Mouse (Mus musculus): ENCODE measurements around the gene Sertad2. TPM values are rescaled to one million over a fixed set of nuclear protein-coding genes. Genes with fewer than 3 reads are reported as not detected.

Gene Sertad2
- polyA plus RNA-seq, 1 experiment from 2014 or later: 29.9 TPM

DNA sequence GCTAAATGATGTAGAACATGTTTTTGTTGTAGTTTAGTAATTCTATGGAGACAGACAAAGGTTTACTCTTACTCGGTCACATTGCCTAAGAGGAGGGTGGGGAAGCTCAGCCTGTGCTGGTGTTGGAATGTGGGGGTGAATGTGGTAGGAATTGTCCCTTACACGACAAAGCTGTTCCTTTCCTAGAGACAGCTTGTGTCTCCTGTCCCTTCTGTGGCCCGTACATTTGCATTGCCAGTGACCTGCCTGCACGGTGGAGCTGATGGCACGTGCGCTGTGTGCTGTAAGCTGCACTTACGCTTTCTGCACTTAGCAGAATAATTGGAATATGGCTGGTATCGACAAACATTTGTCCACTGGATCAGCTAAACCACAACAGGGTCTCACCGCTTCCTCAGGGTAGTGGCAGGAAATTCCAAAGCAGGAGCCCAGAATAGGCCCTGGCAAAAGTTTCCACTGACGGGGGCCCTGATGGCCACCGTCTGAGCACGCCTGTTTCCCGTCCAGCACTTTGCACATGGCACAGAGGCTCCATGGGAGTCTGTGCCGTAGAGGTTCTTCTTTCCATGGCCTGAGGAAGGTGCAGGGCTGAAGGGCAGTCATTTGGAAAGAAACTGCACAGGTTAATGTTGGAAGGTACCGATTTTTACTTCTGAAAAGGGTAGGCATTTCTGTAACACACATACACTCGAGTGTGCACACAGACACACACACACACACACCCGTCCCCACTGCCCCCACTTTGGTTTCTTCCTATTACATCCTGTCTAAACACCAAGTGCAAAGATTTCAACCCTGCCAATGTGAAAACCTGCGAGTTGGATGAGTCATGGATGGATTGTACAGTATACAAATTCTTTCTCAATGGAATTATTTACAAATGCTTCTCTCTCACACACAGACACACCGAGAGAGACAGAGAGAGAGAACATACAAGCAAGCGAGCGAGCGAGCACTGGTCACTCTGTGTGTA lies 51.5 kb downstream of the Sertad2 start:
- H3K4me2 ChIP-seq (replicated peaks; ENCODE audit: low read depth): no peak overlapping the region

DNA sequence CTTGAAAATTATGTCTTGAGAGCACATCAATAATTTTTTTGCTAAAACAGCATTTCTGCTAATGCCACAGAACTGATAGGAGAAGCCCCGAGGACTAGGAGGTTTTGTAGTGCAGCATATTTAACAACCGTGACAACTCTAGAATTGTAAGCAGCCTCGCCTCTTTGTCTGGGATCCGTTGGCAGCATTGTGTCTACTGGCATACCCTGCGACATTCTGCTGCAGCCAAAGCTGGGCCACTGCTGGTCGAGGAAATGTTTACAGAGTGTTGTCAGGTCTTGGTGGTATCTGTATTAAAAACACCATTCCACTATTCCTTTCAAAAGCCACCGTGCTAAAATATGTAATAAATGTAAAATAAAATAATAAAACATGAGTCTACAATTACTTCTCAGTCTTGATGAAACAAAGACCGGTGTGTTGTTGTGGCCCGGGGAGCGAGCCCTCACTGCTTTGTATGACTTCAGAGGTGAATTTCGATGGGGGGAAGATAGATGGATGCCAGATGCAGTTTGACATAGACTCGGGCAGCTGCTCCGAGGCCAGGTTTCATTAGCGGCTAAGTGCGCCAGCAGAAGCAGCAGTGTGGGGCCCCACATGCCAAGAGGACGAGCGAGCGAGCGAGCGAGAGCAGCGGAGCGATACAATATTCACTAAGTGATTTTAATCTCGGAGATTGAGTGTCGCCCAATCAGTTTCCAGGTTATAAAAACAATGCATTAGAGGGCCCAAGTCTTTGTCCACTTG lies 60.2 kb downstream of the Sertad2 start:
- Histone ChIP-seq H3K9me3 (ENCODE audit: control insufficient read depth, low read length) (no peaks in the 10 kb centered on the region), H3K27ac (replicated peaks) (no peak overlapping the region), H3K4me3 (ENCODE audit: low read depth, low read length) (no peak overlapping the region), H3K27me3 (ENCODE audit: control insufficient read depth, insufficient read depth, low read length) (no peaks in the 10 kb centered on the region), H3K4me2 (replicated peaks; ENCODE audit: low read depth) (peak overlapping the region; percentile 43), H3K36me3 (ENCODE audit: control insufficient read depth, insufficient read depth, low read length) (no peaks in the 10 kb centered on the region), H3K4me1 (replicated peaks; ENCODE audit: control insufficient read depth, insufficient read depth) (no peaks in the 10 kb centered on the region), H3K9ac (ENCODE audit: low read length) (no peak overlapping the region)
- TF ChIP-seq EP300 (optimal IDR thresholded peaks at IDR 0.05) (no peak), CTCF (IDR thresholded peaks at IDR 0.05; ENCODE audit: low read depth) (no peak)
- 40% methylated on average over 24 of the region's 24 CpGs for WGBS
- ATAC-seq (ENCODE audit: low FRiP score, low TSS enrichment): no peak
- no peak for DNase-seq (ENCODE audit: low spot score)

More for the DNA sequence above, 51.5 kb downstream of the Sertad2 start:
- Histone ChIP-seq H3K9me3 (ENCODE audit: control insufficient read depth, low read length) (no peaks in the 10 kb centered on the region), H3K4me3 (ENCODE audit: low read depth, low read length) (no peak overlapping the region), H3K9ac (ENCODE audit: low read length) (no peak overlapping the region), H3K27me3 (ENCODE audit: control insufficient read depth, insufficient read depth, low read length) (no peaks in the 10 kb centered on the region), H3K36me3 (ENCODE audit: control insufficient read depth, insufficient read depth, low read length) (no peaks in the 10 kb centered on the region), H3K4me1 (replicated peaks; ENCODE audit: control insufficient read depth, insufficient read depth) (no peaks in the 10 kb centered on the region), H3K27ac (replicated peaks) (peak overlapping the region; percentile 5; the same call in 1 of the 2 replicates)
- WGBS: 56% methylated on average over 22 of the region's 22 CpGs
- ATAC-seq (ENCODE audit: low FRiP score, low TSS enrichment) (no peak), DNase-seq (ENCODE audit: low spot score) (no peak)
- TF ChIP-seq EP300 (optimal IDR thresholded peaks at IDR 0.05) (no peak), CTCF (IDR thresholded peaks at IDR 0.05; ENCODE audit: low read depth) (no peak)

DNA sequence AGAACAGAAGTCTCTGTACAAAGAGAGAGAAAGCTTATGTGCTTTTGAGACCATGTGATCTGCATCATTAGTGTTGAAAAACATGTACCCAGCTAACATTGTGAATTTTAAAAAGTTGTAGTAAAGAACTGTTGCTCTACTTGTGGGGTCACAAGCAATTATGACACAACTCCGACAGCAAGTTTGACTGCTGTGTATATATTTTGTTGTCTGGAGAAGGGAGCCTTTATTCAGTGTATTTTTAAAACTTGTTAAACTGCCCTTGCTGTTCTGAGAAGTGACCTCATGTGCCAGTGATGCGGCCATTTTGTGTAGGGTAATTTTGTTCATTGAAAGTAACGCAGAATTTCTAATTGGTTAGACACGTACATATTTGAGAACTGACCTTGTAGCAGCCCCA lies 61.1 kb downstream of the Sertad2 start:
- H3K27me3 ChIP-seq (ENCODE audit: control insufficient read depth, insufficient read depth, low read length): no peaks in the 10 kb centered on the region
- no peak overlapping the region for H3K4me2 ChIP-seq (replicated peaks; ENCODE audit: low read depth)
- TF ChIP-seq CTCF (IDR thresholded peaks at IDR 0.05; ENCODE audit: low read depth): no peak
- TF ChIP-seq EP300 (optimal IDR thresholded peaks at IDR 0.05): no peak
- WGBS: 72% methylated on average over 4 of the region's 4 CpGs
- no peak overlapping the region for H3K27ac ChIP-seq (replicated peaks)
- H3K9ac ChIP-seq (ENCODE audit: low read length): no peak overlapping the region
- no peaks in the 10 kb centered on the region for H3K4me1 ChIP-seq (replicated peaks; ENCODE audit: control insufficient read depth, insufficient read depth)
- H3K36me3 ChIP-seq (ENCODE audit: control insufficient read depth, insufficient read depth, low read length): no peaks in the 10 kb centered on the region
- ATAC-seq (ENCODE audit: low FRiP score, low TSS enrichment) (no peak), DNase-seq (ENCODE audit: low spot score) (no peak)
- H3K9me3 ChIP-seq (ENCODE audit: control insufficient read depth, low read length): no peaks in the 10 kb centered on the region
- no peak overlapping the region for H3K4me3 ChIP-seq (ENCODE audit: low read depth, low read length)

DNA sequence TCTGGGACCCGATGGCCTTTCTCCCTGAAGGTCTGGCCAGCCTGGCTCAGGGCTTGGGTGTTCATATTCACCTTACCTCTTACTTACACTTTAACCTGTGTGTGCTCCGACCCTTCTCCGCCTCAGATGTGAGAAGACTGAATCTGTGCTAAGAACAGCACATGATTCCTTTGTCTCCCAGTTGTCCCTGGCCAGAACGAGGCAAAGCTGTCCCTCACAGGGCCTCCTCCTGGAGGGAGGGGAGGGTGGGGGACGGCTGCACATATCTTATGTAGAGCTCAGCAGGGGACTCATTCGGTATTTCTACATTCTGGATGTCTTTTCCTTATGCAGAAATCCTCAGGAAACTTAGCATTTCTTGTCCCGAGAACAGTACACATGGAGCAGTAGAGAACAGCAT lies 62.6 kb downstream of the Sertad2 start:
- ATAC-seq (ENCODE audit: low FRiP score, low TSS enrichment) (no peak), DNase-seq (ENCODE audit: low spot score) (no peak)
- WGBS: 59% methylated on average over 7 of the region's 7 CpGs
- Histone ChIP-seq H3K4me2 (replicated peaks; ENCODE audit: low read depth) (no peak overlapping the region), H3K36me3 (ENCODE audit: control insufficient read depth, insufficient read depth, low read length) (no peaks in the 10 kb centered on the region), H3K27ac (replicated peaks) (no peak overlapping the region), H3K4me3 (ENCODE audit: low read depth, low read length) (no peak overlapping the region), H3K27me3 (ENCODE audit: control insufficient read depth, insufficient read depth, low read length) (no peaks in the 10 kb centered on the region), H3K4me1 (replicated peaks; ENCODE audit: control insufficient read depth, insufficient read depth) (no peaks in the 10 kb centered on the region), H3K9ac (ENCODE audit: low read length) (no peak overlapping the region), H3K9me3 (ENCODE audit: control insufficient read depth, low read length) (no peaks in the 10 kb centered on the region)
- TF ChIP-seq CTCF (IDR thresholded peaks at IDR 0.05; ENCODE audit: low read depth): no peak
- TF ChIP-seq EP300 (optimal IDR thresholded peaks at IDR 0.05): no peak

DNA sequence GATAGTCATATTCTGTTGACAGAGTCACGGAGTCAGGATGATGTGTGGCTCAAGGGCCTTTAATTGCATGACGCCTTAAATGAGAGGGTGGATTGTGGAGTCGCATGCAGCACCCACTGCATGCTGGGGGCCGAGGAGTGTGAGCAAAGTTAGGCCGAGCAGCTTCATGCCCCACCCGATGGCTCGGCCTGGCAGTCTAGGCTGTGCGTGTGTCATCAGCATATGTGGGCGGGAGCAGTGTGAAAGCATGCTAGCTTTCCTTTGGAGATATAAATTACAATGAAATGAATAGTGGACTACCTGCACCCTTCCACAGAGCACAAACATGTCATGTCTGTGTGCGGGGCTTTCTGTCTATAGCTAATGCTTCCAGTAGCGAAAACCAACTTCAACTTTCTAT lies 65.4 kb downstream of the Sertad2 start:
- Histone ChIP-seq H3K36me3 (ENCODE audit: control insufficient read depth, insufficient read depth, low read length) (no peaks in the 10 kb centered on the region), H3K27ac (replicated peaks) (no peak overlapping the region), H3K4me1 (replicated peaks; ENCODE audit: control insufficient read depth, insufficient read depth) (no peaks in the 10 kb centered on the region), H3K27me3 (ENCODE audit: control insufficient read depth, insufficient read depth, low read length) (no peaks in the 10 kb centered on the region), H3K9me3 (ENCODE audit: control insufficient read depth, low read length) (no peaks in the 10 kb centered on the region), H3K4me2 (replicated peaks; ENCODE audit: low read depth) (no peak overlapping the region), H3K4me3 (ENCODE audit: low read depth, low read length) (no peak overlapping the region), H3K9ac (ENCODE audit: low read length) (no peak overlapping the region)
- ATAC-seq (ENCODE audit: low FRiP score, low TSS enrichment) (0 out of 2 replicates have a peak, but pooled peaks have one; percentile 56), DNase-seq (ENCODE audit: low spot score) (peak; percentile 45)
- TF ChIP-seq CTCF (IDR thresholded peaks at IDR 0.05; ENCODE audit: low read depth) (no peak), EP300 (optimal IDR thresholded peaks at IDR 0.05) (no peak)
- 53% methylated on average over 11 of the region's 11 CpGs for WGBS
